Mouse (Mus musculus) liver, adult 2 months (tissue): Measurements from ENCODE around the gene Nr1h5. TPM values are rescaled to one million over a fixed set of nuclear protein-coding genes. Genes with fewer than 3 reads are reported as not detected.

Experiments used
- DNase-seq: peaks from one replicate; pipeline ENCODE4 v3.0.0-alpha.2; 2011; ENCODE audit warnings: low read depth, low spot score; ENCODE audit errors: extremely low read depth
- H3K27ac ChIP-seq: fragments of 200-500 bp; replicated peaks from 2 replicates; pipeline ENCODE4 v1.5.1; 2012; ENCODE audit warnings: low read depth, mild to moderate bottlenecking, control low read depth, inconsistent platforms, low read length; ENCODE audit not compliant: insufficient read depth
- H3K27me3 ChIP-seq: fragments of 200-500 bp; 2 replicates; pipeline ENCODE4 v1.6.1; 2012; ENCODE audit warnings: mild to moderate bottlenecking, moderate library complexity, low read length, inconsistent platforms; ENCODE audit not compliant: control insufficient read depth, insufficient read depth
- H3K36me3 ChIP-seq: fragments of 200-500 bp; 2 replicates; pipeline ENCODE4 v1.6.1; 2012; ENCODE audit warnings: low read length, inconsistent platforms; ENCODE audit not compliant: control insufficient read depth, insufficient read depth
- H3K4me1 ChIP-seq: fragments of 200-500 bp; 2 replicates; pipeline ENCODE4 v1.6.1; 2011; ENCODE audit warnings: low read length; ENCODE audit not compliant: control insufficient read depth, insufficient read depth
- H3K4me3 ChIP-seq: fragments of 200-500 bp; 2 replicates; pipeline ENCODE4 v1.5.1; 2011; ENCODE audit warnings: low read depth, mild to moderate bottlenecking, control low read depth, low read length, moderate library complexity; ENCODE audit not compliant: insufficient read depth
- H3K79me2 ChIP-seq: fragments of 200-500 bp; 2 replicates; pipeline ENCODE4 v1.6.1; 2012; ENCODE audit warnings: inconsistent platforms, mild to moderate bottlenecking, low read length, moderate library complexity; ENCODE audit not compliant: control insufficient read depth, insufficient read depth
- H3K9ac ChIP-seq: fragments of 200-500 bp; 2 replicates; pipeline ENCODE4 v1.6.1; 2012; ENCODE audit warnings: low read depth, mild to moderate bottlenecking, control low read depth, inconsistent platforms, low read length
- CTCF ChIP-seq: fragments of 200-500 bp; IDR thresholded peaks from 2 replicates; pipeline ENCODE4 v1.5.1; 2011; ENCODE audit warnings: low read depth, low read length, control low read depth
- POLR2A ChIP-seq: fragments of 200-500 bp; IDR thresholded peaks from 2 replicates; pipeline ENCODE4 v1.6.1; 2011; ENCODE audit warnings: low read length, control low read depth; ENCODE audit not compliant: insufficient read depth; ENCODE audit errors: extremely low read depth
- WGBS: fragments of 180-500 bp; shearing (Covaris S2); methylation state at CpG from one replicate; pipeline ENCODE4 v1.1.7; 2018; 5-methylcytosine and 5-hydroxymethylcytosine counted together
- polyA plus RNA-seq: library from polyadenylated mRNA; depleted of rRNA; stranded (reverse); fragments of >200 nt; gene quantifications from 2 replicates; pipeline ENCODE4 v1.2.3, GENCODE M21; 2012; rRNA removed
- total RNA-seq: library from RNA; depleted of rRNA; stranded (reverse); fragments of >200 nt; gene quantifications from 2 replicates; pipeline ENCODE4 v1.2.3, GENCODE M21; 2014; rRNA removed

Nr1h5 gene
- 2.6 and 3.0 TPM in 2 replicates for total RNA-seq
- 0.52 and 0.94 TPM in 2 replicates for polyA plus RNA-seq

- Histone ChIP-seq H3K27me3 (no peaks in the 10 kb centered on the region), H3K9ac (no peak within 1 kb of the TSS), H3K27ac (no peak within 1 kb of the TSS), H3K36me3 (no peaks in the 10 kb centered on the region), H3K79me2 (no peaks in the 10 kb centered on the region), H3K4me1 (no peaks in the 10 kb centered on the region), H3K4me3 (peak within 1 kb of the TSS; percentile 38; the same call in 1 of the 2 replicates)
- WGBS: 69% methylated on average over 3 of the region's 3 CpGs
- peak; percentile 14 for DNase-seq
- TF ChIP-seq POLR2A (no peak), CTCF (no peak)
These were observed at the start of gene Nr1h5 for GRCm38 (mm10) chr3:102964033-102964432. Gene Nr1h5 (minus strand): TSS chr3:102964133.

GRCm38 (mm10) chr3:103001595-103001994 lies 37.7 kb upstream of the Nr1h5 start:
- H3K27ac ChIP-seq: no peak overlapping the region
- WGBS: 93% methylated on average over 7 of the region's 7 CpGs
- no peaks in the 10 kb centered on the region for H3K27me3 ChIP-seq
- no peak overlapping the region for H3K4me3 ChIP-seq
- TF ChIP-seq POLR2A (no peak), CTCF (no peak)
- peaks cover 38% of the 10 kb centered on the region for H3K36me3 ChIP-seq
- no peak for DNase-seq
- no peak overlapping the region for H3K9ac ChIP-seq
- no peaks in the 10 kb centered on the region for H3K79me2 ChIP-seq
- peaks cover under 1% of the 10 kb centered on the region; the same call in 1 of the 2 replicates for H3K4me1 ChIP-seq

- 87% methylated on average over 3 of the region's 3 CpGs for WGBS
- H3K4me1 ChIP-seq: peaks cover 5% of the 10 kb centered on the region; the same call in 1 of the 2 replicates
- H3K4me3 ChIP-seq: no peak overlapping the region
- DNase-seq: no peak
- H3K9ac ChIP-seq: no peak overlapping the region
- H3K36me3 ChIP-seq: peaks cover 19% of the 10 kb centered on the region
- H3K27me3 ChIP-seq: no peaks in the 10 kb centered on the region
- TF ChIP-seq CTCF: no peak
- no peak for TF ChIP-seq POLR2A
- no peaks in the 10 kb centered on the region for H3K79me2 ChIP-seq
- no peak overlapping the region for H3K27ac ChIP-seq
These were observed 33.7 kb upstream of the Nr1h5 start for GRCm38 (mm10) chr3:102997591-102997990.

GRCm38 (mm10) chr3:102997036-102997435 lies 33.1 kb upstream of the Nr1h5 start:
- Histone ChIP-seq H3K4me3 (no peak overlapping the region), H3K4me1 (peaks cover 5% of the 10 kb centered on the region; the same call in 1 of the 2 replicates), H3K27ac (no peak overlapping the region), H3K27me3 (no peaks in the 10 kb centered on the region), H3K79me2 (no peaks in the 10 kb centered on the region), H3K9ac (no peak overlapping the region), H3K36me3 (peaks cover 19% of the 10 kb centered on the region)
- TF ChIP-seq POLR2A: no peak
- TF ChIP-seq CTCF: no peak
- WGBS: 85% methylated on average over 10 of the region's 10 CpGs
- no peak for DNase-seq

GRCm38 (mm10) chr3:102995605-102996321 lies 31.8 kb upstream of the Nr1h5 start, which contains the start of gene Sike1:
Gene Sike1 (plus strand): TSS chr3:102995708.
- peak within 1 kb of the TSS; percentile 50 for H3K27ac ChIP-seq
- H3K36me3 ChIP-seq: peaks cover 13% of the 10 kb centered on the region
- peak within 1 kb of the TSS; percentile 73 for H3K4me3 ChIP-seq
- H3K4me1 ChIP-seq: peaks cover 5% of the 10 kb centered on the region; the same call in 1 of the 2 replicates
- peak; percentile 79 for DNase-seq
- TF ChIP-seq POLR2A: peak; percentile 56; the same call in 1 of the 2 replicates
- no peak for TF ChIP-seq CTCF
- under 1% methylated on average over 60 of the region's 60 CpGs for WGBS
- H3K27me3 ChIP-seq: no peaks in the 10 kb centered on the region
- no peaks in the 10 kb centered on the region for H3K79me2 ChIP-seq
- peak within 1 kb of the TSS; percentile 86 for H3K9ac ChIP-seq

- no peak for TF ChIP-seq CTCF
- Histone ChIP-seq H3K79me2 (no peaks in the 10 kb centered on the region), H3K9ac (no peak overlapping the region), H3K36me3 (peaks cover 10% of the 10 kb centered on the region), H3K27me3 (no peaks in the 10 kb centered on the region), H3K27ac (no peak overlapping the region), H3K4me1 (peaks cover 5% of the 10 kb centered on the region; the same call in 1 of the 2 replicates), H3K4me3 (peak overlapping the region; percentile 73)
- 54% methylated on average over 7 of the region's 7 CpGs for WGBS
- no peak for DNase-seq
These were observed 31.3 kb upstream of the Nr1h5 start for GRCm38 (mm10) chr3:102995233-102995604.
